Mouse (Mus musculus) left cerebral cortex, postnatal 4 days (tissue): ENCODE measurements around the gene Mgst3. TPM values are rescaled to one million over a fixed set of nuclear protein-coding genes. Genes with fewer than 3 reads are reported as not detected.
"Not testable (repeated sequence)": the region's sequence is repeated elsewhere in the genome, so short reads cannot be mapped to it uniquely, and the experiment has no call there.

Experiments
- DNase-seq: peaks from one replicate; pipeline ENCODE4 v3.0.0-alpha.2; 2022
- intact Hi-C: fragments of 180-260 bp; cut with DNase I; formaldehyde crosslinking; loops from one replicate; pipeline ENCODE4 v1.15.1; 2025
- total RNA-seq, 2 experiments: library from RNA; stranded (reverse); gene quantifications; 2 replicates each; pipeline ENCODE4 v1.2.3; 2021

Mgst3 gene
- total RNA-seq, 2 experiments from 2014 or later, result 119 to 121 TPM

DNA sequence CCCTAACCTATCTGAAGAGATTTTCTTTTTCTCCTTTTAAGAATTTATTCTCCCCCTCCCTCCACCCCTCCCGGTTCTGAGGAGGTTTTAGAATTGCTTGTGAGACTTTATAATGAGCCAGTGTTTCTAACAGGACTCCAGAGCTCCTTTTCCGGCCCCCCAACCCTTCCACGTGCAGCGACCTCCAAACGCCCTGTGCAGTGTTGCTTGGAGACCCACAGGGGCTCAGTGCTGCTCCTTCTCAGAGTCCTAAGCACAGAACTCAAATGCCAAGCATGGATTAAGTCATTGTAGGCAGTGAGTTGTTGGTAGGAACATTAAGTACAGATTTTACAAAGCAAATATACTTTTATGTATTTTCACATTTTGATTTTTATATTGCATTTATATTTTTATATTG lies 30.3 kb downstream of the Mgst3 start:
- no peak for DNase-seq
- intact Hi-C loops, result no loop called here

- no peak for DNase-seq
- intact Hi-C loops, result no loop called here
Observed at GRCm38 (mm10) chr1:167362819-167363218, 30.8 kb downstream of the Mgst3 start.

DNA sequence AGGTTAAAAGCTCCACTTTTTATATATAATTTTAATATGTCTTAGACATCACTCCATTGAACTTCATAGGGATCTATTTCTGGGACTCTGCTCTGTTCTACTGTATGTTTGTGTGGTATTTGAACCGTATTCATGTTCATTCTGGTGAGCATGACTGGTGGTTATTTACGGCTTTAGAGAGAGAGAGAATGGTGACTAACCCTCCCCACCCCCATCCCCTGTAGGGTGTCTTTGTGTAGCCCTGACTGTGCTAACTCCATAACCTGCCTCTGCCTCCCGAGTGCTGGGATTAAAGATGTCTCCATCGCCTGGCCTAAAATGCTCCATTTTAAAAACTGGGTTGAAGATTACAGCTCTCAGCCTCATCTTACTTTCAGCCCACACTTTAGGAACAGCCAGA lies 33.4 kb downstream of the Mgst3 start:
- intact Hi-C loops, result no loop called here
- no peak for DNase-seq

DNA sequence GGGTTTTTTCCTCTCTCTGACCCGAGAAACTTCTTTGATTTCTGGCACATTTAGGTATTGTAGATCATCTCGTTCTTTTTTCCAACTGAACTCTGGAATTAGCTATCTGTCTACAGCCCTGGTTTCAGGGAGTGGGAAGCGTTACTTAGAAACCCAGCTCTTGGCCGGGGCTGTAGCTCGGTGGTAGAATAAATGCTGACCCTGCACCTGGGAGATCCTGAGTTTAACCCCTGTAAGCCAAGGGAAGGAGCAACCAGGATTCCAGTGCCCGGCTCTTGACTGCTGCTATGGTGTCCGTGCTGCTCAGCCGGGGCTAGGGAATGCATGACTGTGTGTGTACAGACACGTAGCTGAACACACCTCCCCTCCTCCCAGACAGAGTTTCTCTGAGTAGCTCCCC lies 34.9 kb downstream of the Mgst3 start:
- intact Hi-C loops, result no loop called here
- no peak for DNase-seq

GRCm38 (mm10) chr1:167357387-167357786 lies 36.3 kb downstream of the Mgst3 start:
- DNase-seq, result no peak
- intact Hi-C loops, result no loop called here

DNA sequence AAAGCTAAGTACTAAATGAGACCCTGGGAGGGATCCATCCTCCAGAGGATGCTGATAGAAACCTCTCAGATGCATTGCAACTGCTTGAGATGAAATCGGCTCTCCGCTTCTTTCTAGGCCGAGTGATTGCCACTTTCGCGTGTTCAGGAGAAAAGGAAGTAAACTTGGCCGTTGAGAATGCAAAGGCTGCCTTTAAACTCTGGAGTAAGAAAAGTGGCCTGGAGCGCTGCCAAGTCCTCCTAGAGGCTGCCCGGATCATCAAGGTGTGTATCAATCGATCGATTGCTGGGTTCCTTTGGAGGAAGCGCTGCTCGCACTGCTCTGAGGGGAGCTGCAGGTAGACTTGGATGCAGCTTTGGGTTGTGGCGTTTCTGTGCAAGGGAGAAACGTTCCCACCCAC lies 41.2 kb downstream of the Mgst3 start:
- no peak for DNase-seq
- intact Hi-C loops, result no loop called here

DNA sequence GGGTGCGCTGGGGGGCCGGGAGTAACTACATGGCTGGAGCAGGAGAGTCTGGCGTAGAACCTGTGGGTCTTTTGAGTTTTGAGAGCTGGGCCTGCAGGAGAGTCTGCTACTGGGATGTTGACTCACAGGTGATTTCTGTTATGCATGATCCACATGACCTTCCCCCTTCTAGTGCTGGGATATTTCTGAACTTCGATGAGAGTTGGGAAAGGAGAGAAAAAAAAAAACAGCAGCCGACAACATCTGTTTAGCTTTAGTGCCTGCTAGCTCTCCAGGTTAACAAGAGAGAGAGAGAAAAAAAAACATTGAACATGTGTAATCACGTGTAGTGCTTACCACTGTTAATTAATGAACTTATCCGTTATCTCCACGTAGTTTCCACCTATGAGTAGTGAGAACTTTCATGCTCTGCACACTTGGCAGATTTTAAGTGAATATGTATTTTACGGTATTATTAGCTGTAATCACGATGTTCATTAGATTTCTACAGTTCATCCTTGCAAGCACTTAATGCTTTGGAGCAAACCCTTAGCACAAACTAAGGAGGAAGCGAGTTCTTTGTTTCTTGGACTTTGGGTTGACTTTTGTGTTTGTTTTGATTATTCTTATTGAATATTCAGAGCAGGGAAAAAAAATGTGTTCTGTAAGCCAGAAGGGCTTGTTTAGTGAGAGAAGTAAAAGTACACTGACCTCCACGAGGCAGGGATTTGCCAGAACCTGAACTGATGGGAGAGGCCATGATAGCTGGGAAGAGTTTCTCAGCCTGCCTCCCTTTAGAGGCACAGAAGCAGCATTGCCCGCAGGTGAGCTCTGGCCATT lies 42.8 kb downstream of the Mgst3 start:
- no peak for DNase-seq
- intact Hi-C loops, result no loop called here

DNA sequence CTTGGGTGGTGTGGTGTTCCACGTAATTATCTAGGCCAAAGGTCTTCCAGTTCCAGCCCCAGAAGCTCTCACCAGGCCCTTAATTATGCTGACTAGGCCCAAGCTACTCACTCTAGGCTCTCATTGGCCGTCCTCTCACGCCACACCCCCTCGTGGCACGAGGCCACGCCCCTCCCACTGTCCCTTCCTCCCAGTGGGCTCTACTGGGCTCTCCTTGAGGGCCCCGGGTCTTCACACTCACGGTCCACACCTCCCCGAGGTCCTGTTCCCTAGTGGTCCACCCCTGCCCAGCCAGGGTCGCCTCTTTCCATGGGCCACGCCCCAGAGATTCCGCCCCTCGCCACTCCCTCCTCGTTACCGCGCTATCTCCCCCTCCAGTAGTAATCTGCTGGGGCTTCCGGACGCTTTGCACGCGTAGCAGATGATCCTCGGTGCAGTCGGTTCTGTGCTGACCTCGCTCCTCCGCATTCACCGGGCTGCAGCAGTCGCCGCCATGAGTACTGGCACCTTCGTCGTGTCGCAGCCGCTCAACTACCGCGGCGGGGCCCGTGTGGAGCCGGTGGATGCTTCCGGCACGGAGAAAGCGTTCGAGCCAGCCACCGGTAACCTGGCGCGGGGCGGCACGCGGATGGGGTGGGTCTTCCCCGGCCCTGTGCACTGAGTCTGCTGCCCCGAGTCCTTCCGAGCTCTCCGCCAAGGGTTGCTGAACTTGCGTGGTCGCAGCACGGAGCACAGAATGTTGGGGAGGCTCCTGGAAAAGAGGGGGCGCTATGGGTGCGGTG lies 43.6 kb downstream of the Mgst3 start, which contains the start of gene Aldh9a1:
Gene Aldh9a1 (plus strand): TSS at position 177 of the 782 bp plus-strand sequence.
- intact Hi-C loops, result no loop called here
- peak; percentile 91 for DNase-seq

DNA sequence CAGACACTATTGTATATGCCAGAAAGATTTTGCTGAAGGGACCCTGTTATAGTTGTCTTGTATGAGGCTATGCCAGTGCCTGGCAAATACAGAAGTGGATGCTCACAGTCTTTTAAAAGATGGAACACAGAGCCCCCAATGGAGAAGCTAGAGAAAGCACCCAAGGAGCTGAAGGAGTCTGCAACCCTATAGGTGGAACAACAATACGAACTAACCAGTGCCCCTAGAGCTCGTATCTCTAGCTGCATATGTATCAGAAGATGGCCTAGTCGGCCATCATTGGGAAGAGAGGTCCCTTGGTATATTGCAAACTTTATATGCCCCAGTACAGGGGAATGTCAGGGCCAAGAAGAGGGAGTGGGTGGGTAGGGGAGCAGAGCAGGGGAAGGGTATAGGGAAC lies 44.4 kb downstream of the Mgst3 start:
- intact Hi-C loops, DNase-seq: not testable (repeated sequence)

GRCm38 (mm10) chr1:167345994-167346520 lies 47.6 kb downstream of the Mgst3 start:
- DNase-seq, intact Hi-C loops: not testable (repeated sequence)

- intact Hi-C loops, result no loop called here
- no peak for DNase-seq
Observed at GRCm38 (mm10) chr1:167342831-167343230, 50.8 kb downstream of the Mgst3 start.

DNA sequence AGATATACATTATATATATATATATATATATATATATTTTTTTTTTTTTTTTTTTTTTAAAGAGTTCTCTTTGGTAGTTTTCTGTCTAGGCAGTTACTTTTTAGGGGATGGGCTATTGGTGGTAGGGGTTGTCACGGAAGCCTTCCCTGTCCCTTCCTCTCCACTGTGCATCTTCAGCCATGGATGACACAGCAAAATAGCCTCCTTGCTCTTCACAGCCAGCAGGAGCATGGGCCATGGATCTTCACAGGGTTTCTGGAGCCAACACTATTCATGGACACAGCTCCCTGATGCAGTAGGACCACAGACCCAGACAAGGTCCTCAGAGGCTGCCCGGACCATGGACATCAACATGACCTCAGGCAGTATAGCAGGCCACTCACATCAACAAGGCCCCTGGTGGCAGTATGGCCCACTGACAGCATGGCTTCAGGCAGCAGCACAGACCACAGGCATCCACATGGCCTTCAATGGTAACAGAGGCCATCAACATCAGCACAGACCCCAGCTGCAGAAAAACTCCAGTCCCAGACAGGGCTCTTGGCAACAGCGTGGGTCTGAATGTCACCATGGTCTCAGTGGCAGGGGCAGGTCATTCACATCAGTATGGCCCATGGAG lies 52.6 kb downstream of the Mgst3 start:
- intact Hi-C loops, result no loop called here
- DNase-seq, result no peak

DNA sequence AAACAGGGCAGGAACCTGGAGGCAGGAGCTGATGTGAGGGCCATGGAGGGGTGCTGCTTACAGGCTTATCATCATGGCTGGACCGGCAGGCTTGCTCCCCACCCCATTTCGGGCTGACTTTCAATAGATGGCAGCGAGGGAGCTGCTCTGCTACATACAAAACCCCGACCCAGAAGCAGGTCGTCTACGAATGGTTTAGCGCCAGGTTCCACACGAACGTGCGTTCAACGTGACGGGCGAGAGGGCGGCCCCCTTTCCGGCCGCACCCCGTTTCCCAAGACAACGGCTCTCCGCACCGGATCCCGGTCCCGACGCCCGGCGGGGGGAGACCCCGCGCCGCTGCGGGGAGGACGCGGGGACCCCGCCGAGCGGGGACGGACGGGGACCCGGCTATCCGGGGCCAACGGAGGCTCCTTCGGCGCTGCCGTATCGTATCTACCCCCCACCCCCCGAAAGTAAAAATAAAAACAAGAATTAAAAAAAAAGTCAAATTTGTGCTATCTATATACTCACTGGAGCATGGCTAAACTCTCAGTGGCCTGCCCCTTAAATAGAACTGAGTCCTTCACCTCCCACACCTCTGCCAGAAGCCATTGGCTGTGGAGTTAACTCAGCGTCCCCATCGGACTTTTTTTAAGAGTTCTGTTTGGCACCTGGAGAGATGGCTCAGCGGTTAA lies 53.4 kb downstream of the Mgst3 start:
- intact Hi-C loops, result no loop called here

DNA sequence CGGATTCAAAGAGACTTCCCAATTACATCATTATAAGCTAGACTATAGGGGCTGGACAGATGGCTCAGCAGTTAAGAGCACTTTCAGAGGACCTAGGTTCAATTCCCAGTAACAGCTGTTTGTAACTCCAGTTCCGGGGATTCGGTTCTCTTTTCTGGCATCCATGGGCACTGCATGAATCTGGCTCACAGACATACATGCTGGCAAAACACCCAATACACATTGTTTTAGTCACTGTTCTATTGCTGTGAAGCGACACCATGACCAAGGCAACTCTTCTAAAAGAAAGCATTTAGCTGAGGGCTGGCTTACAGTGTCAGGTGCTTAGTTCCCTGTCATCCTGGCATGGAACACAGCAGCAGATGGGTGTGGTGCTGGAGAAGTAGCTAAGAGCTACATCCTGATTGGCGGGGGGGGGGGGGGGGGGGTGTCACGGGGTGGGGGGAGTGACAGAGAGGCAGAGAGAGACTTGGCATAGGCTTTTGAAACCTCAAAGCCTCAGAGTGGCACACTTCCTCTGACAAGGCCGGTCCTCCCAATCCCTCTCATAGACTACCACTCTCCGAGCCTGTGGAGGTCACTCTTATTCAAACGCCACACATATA lies 54.4 kb downstream of the Mgst3 start:
- intact Hi-C loops, result no loop called here

More for the DNA sequence above, 53.4 kb downstream of the Mgst3 start:
- no peak for DNase-seq

GRCm38 (mm10) chr1:167337463-167338095 lies 56.1 kb downstream of the Mgst3 start:
- peak; percentile 86 for DNase-seq
- intact Hi-C loops, result loop anchor here (2.0 kb wide), 1 partner anchor 117 kb away; no protein-coding TSS in a partner anchor

More for the DNA sequence above, 54.4 kb downstream of the Mgst3 start:
- DNase-seq, result peak; percentile 25

DNA sequence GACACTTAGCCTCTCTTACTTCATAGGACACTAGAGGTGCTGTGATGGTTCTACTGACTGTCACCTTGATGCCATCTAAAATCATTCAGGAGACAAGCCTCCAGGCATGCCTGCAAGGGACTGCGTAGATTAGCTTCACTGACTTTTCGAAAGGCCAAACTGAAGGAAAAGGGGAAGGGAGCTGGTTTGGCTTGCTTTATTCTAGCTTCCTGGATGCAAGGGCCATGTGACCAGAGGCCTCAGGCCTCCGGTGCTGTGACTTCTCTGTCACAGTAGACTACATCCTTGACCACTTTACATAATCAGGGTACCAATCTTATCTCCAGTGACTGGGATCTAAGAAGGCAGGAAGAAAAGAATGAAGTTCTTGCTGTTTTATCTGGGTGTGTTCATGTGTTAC lies 57.2 kb downstream of the Mgst3 start:
- intact Hi-C loops, result loop anchor here (2.0 kb wide), 1 partner anchor 116 kb away; no protein-coding TSS in a partner anchor
- DNase-seq, result no peak

DNA sequence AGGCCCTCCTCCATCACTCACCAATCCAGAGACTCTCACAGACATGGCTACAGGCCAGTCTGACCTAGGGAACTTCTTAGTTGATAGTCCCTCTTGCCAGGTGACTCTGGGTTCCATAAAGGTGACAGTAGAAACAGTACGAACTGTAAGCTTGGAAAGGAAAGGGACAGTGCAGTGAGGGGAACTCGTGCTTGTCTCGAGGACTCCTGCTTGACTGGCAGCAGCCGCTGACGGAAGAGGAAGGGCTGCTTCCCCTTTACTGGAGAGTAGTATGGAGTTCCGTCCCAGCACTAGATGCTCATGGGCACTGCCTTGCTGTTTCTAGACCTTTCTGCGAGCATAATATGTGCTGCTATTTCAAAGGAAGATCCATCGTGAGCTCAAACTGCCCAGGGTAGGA lies 62.5 kb downstream of the Mgst3 start:
- intact Hi-C loops, result loop anchor here (5.0 kb wide), 1 partner anchor 99 kb away; no protein-coding TSS in a partner anchor

GRCm38 (mm10) chr1:167328776-167329175 lies 64.9 kb downstream of the Mgst3 start:
- intact Hi-C loops, result no loop called here
- no peak for DNase-seq

More for the DNA sequence above, 62.5 kb downstream of the Mgst3 start:
- DNase-seq, result no peak
